Mouse (Mus musculus) stomach, postnatal 0 days (tissue): Measurements from ENCODE around the gene Vapb. TPM values are rescaled to one million over a fixed set of nuclear protein-coding genes. Genes with fewer than 3 reads are reported as not detected.
A peak's percentile ranks its signal among the peaks of the same experiment; 100 is the strongest.

Source experiments
- ATAC-seq: fragments of 200-750 bp; cut with Nextera tagmentation; 2 replicates; pipeline ENCODE4 v1.8.0; 2017; ENCODE audit not compliant: low FRiP score, low TSS enrichment
- DNase-seq: peaks from one replicate; pipeline ENCODE4 v3.0.0-alpha.2; 2016; ENCODE audit warnings: low spot score
- H3K27ac ChIP-seq: fragments of 300-500 bp; sonication (generic); replicated peaks from 2 replicates; pipeline ENCODE4 v1.5.1; 2014; ENCODE audit warnings: mild to moderate bottlenecking, control low read depth
- H3K27me3 ChIP-seq: fragments of 300-500 bp; sonication (generic); 2 replicates; pipeline ENCODE4 v1.6.1; 2014; ENCODE audit warnings: low read length; ENCODE audit not compliant: control insufficient read depth, insufficient read depth
- H3K36me3 ChIP-seq: fragments of 300-500 bp; sonication (generic); 2 replicates; pipeline ENCODE4 v1.6.1; 2014; ENCODE audit warnings: low read length, mixed read lengths; ENCODE audit not compliant: control insufficient read depth, insufficient read depth
- H3K4me1 ChIP-seq: fragments of 300-500 bp; sonication (generic); replicated peaks from 2 replicates; pipeline ENCODE4 v1.6.1; 2014; ENCODE audit warnings: antibody characterized with exemption; ENCODE audit not compliant: control insufficient read depth, insufficient read depth
- H3K4me2 ChIP-seq: fragments of 300-500 bp; sonication (generic); replicated peaks from 2 replicates; pipeline ENCODE4 v1.6.1; 2014; ENCODE audit warnings: low read depth, mild to moderate bottlenecking, control low read depth, moderate library complexity
- H3K4me3 ChIP-seq: fragments of 300-500 bp; sonication (generic); 2 replicates; pipeline ENCODE4 v1.5.1; 2014; ENCODE audit warnings: low read depth, low read length, control low read depth
- H3K9ac ChIP-seq: fragments of 300-500 bp; sonication (generic); 2 replicates; pipeline ENCODE4 v1.6.1; 2014; ENCODE audit warnings: mild to moderate bottlenecking, low read length, control low read depth, mixed read lengths
- H3K9me3 ChIP-seq: fragments of 300-500 bp; sonication (generic); 2 replicates; pipeline ENCODE4 v1.6.1; 2016; ENCODE audit warnings: low read length; ENCODE audit not compliant: control insufficient read depth
- CTCF ChIP-seq: IDR thresholded peaks from 2 replicates; pipeline ENCODE4 v1.5.1; 2016; ENCODE audit warnings: antibody characterized with exemption, low read depth, mild to moderate bottlenecking, moderate library complexity
- EP300 ChIP-seq: optimal IDR thresholded peaks from 2 replicates; pipeline ENCODE3; 2016; ENCODE audit warnings: antibody characterized with exemption
- WGBS: fragments of 180-500 bp; shearing (Covaris S2); extraction: QIAGEN DNeasy Blood & Tissue Kit; methylation state at CpG from one replicate; pipeline ENCODE4 v1.1.7; 2014; 5-methylcytosine and 5-hydroxymethylcytosine counted together
- polyA plus RNA-seq: library from polyadenylated mRNA; unstranded; fragments of >200 nt; fragmentation: Nextera tagmentation; extraction: Ambion mirVana; gene quantifications from 2 replicates; pipeline ENCODE4 v1.2.1, GENCODE M21; 2015

Gene Vapb
- polyA plus RNA-seq, 1 experiment from 2014 or later = 11.1 TPM

DNA sequence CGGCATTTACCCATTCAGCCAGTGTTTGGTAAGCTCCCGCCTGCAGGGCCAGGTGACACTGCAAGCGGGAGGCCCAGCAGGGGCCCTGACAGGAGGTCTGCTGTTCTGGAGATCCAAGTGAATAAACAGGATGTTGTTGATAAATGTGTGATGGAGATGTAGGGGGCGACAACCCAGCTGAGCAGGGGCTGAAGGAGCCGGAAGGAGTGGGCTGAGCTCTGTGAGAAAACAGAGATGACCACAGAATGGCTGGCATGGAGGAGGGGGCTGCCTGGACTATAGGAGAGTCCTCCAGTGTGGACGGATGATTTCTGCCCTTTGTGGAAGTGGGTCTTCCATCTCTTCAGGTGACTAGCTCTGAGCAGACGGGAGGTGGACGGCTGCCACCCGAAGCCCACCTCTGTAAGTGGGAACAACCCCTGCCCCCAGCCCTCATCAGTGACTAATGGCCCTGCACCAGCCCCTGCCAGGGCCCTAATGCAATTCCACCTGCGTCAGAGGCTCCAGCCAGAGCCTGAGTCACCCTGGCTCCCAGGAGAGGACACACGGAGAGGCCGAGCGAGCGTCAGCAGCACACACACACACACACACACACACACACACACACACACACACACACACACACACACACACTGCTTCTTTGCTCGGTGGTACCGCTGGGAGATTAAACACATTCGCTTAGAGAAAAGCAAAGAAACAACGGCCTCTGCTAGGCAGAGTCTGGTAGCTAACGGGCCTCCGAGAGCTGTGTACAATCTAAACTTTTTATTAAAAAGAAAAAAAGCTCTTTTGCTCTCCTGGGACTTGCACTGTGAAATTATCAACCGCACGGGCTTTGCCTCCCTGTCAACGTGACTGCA lies 52.9 kb downstream of the Vapb start:
- peak; percentile 76 for DNase-seq
- H3K9ac ChIP-seq = 0 out of 2 replicates have a peak overlapping the region, but pooled peaks have one; percentile 38
- peak overlapping the region; percentile 71 for H3K27ac ChIP-seq
- no peaks in the 10 kb centered on the region for H3K9me3 ChIP-seq
- no peak overlapping the region; the same call in 1 of the 2 replicates for H3K4me2 ChIP-seq
- peaks cover 5% of the 10 kb centered on the region; the same call in 1 of the 2 replicates for H3K4me1 ChIP-seq
- 12% methylated on average over 20 of the region's 23 CpGs for WGBS
- peak; percentile 91 for ATAC-seq
- H3K4me3 ChIP-seq = no peak overlapping the region
- TF ChIP-seq CTCF (peak; percentile 36), EP300 (no peak)
- H3K27me3 ChIP-seq = no peaks in the 10 kb centered on the region
- H3K36me3 ChIP-seq = no peaks in the 10 kb centered on the region

DNA sequence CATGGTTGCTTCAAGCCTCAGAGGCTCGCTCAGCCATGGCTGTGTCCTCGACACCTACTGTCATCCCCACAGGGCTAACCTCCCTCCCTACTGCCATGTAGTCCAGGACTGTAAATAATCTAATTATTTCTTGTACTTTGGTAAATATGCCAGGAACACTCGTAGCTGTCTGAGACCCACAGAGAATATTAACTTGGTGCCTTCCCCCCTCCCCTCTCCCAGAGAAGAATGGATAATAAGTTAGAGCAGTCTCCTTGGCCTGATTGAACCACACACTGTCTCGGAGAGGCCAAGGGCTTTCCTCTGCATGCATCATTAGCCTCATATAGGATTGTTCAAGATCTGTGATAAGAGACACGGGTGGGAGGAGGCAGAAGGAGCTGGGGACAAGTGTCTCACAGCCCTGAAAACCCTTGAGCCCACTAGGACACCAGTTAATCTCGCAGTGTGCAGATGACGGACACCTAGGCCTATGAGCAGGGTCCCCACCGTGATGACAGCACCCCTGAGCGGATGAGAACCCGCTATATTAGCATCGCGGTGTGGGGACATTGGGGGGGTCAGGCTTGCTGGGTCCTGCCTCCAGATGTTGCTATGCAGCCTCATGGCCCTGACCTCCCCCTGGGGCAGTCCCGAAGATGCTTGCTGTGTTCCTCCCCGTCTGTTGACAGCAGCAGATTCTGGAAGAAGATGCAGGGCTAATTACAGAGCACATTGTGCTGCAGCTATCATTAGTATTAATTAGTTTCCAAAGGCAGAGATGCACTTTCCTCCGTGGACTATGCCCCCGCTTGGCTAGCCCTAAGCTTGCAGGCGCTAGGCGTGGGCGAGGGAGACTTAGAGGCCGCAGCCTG lies 54.8 kb downstream of the Vapb start:
- TF ChIP-seq CTCF (no peak), EP300 (no peak)
- H3K9me3 ChIP-seq = no peaks in the 10 kb centered on the region
- peaks cover 5% of the 10 kb centered on the region; the same call in 1 of the 2 replicates for H3K4me1 ChIP-seq
- no peak overlapping the region for H3K4me2 ChIP-seq
- no peak overlapping the region for H3K27ac ChIP-seq
- no peaks in the 10 kb centered on the region for H3K27me3 ChIP-seq
- H3K4me3 ChIP-seq = no peak overlapping the region
- no peak for ATAC-seq
- DNase-seq = peak; percentile 12
- no peaks in the 10 kb centered on the region for H3K36me3 ChIP-seq
- WGBS = 83% methylated on average over 20 of the region's 20 CpGs
- no peak overlapping the region for H3K9ac ChIP-seq

DNA sequence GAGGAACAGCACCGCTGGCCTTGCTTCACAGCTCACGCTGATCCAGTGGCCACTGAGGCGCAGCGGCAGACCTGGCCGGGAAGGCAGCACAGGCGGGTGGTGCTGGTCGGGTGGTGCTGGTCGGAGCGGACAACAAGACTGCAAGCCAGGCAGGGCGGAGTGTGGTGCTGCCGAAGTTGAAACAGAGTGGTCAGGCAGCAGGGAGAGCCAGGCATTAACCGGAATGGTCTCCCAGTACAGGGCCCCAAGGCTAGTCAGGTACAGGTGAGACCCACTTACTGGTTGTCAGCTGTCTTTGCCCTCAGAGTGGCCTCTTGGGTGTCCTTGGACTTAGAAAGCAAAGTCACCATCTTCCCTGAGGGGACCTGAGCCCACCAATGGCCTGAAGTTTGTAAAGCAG lies 56.7 kb downstream of the Vapb start:
- Histone ChIP-seq H3K27ac (no peak overlapping the region), H3K9me3 (no peaks in the 10 kb centered on the region), H3K9ac (no peak overlapping the region), H3K4me2 (no peak overlapping the region), H3K36me3 (no peaks in the 10 kb centered on the region), H3K4me3 (no peak overlapping the region), H3K4me1 (peaks cover 5% of the 10 kb centered on the region; the same call in 1 of the 2 replicates), H3K27me3 (no peaks in the 10 kb centered on the region)
- ATAC-seq (no peak), DNase-seq (no peak)
- TF ChIP-seq CTCF = no peak
- TF ChIP-seq EP300 = no peak
- WGBS = 90% methylated on average over 9 of the region's 12 CpGs

- DNase-seq (no peak), ATAC-seq (no peak)
- WGBS = 66% methylated on average over 21 of the region's 21 CpGs
Observed at GRCm38 (mm10) chr2:173794531-173795510, 57.5 kb downstream of the Vapb start.

More at GRCm38 (mm10) chr2:173794531-173795510, 57.5 kb downstream of the Vapb start:
- Histone ChIP-seq H3K36me3 (no peaks in the 10 kb centered on the region), H3K9ac (no peak overlapping the region), H3K4me1 (peaks cover 3% of the 10 kb centered on the region; the same call in 1 of the 2 replicates), H3K4me3 (no peak overlapping the region), H3K4me2 (no peak overlapping the region), H3K27ac (no peak overlapping the region), H3K27me3 (no peaks in the 10 kb centered on the region), H3K9me3 (no peaks in the 10 kb centered on the region)
- TF ChIP-seq EP300 (no peak), CTCF (no peak)
